Mouse (Mus musculus): ENCODE measurements around the gene Jmjd8.

DNA sequence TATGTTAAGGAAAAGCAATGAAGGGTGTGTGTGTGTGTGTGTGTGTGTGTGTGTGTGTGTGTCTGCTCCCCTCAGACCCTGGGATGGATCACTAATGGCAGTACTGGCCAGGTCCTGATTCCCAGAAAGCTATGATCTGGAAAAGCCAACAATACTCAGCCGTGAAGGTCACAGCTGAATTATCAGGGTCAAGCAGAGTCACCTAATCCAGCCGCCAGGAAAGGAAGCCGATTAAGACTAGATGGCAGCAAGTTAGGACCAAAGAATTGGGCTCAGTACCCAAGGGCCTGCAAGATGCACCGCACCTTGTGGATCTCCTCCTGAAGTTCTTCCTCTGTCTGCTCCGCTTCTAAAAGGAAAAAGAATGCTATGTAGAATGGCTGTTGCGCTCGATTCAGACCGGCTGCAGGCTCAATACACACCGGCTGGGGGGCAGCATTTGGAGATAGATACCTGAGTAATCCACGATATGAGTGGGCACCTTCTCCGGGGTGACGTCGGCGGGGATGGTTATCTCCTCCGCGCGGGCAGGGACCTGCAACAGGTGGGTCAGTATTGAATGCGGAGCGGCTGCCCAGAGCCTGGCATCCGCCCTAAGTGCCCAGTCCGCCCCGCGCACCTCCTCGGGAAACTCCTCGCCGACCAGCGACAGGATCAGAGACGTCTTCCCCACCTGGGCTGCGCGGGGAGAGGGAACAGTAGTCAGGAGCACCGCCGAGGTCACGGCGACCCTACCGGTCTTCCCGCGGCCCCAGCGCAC, 15.1 kb downstream of the Jmjd8 start:
- TF ChIP-seq CTCF (IDR thresholded peaks at IDR 0.05; ENCODE audit: control insufficient read depth, insufficient read depth, low read length): no peak
- TF ChIP-seq POLR2A (IDR thresholded peaks at IDR 0.05; ENCODE audit: borderline replicate concordance, control insufficient read depth, low read depth, low read length): no peak
